Mouse (Mus musculus) liver, embryonic 15.5 days (tissue): ENCODE measurements around the gene Cmss1. TPM values are rescaled to one million over a fixed set of nuclear protein-coding genes. Genes with fewer than 3 reads are reported as not detected.

Experiments
- ATAC-seq: fragments of 200-750 bp; cut with Nextera tagmentation; 2 replicates; pipeline ENCODE4 v1.8.0; 2017; ENCODE audit warnings: moderate number of reproducible peaks, mild to moderate bottlenecking, moderate library complexity; ENCODE audit not compliant: insufficient read depth
- H3K27ac ChIP-seq: fragments of 300-500 bp; sonication (generic); replicated peaks from 2 replicates; pipeline ENCODE4 v1.5.1; 2015; ENCODE audit warnings: mild to moderate bottlenecking, inconsistent platforms
- H3K27me3 ChIP-seq: fragments of 300-500 bp; sonication (generic); 2 replicates; pipeline ENCODE4 v1.6.1; 2015; ENCODE audit warnings: mild to moderate bottlenecking, inconsistent platforms
- H3K36me3 ChIP-seq: fragments of 300-500 bp; sonication (generic); replicated peaks from 2 replicates; pipeline ENCODE4 v1.6.1; 2015; ENCODE audit warnings: moderate library complexity, mild to moderate bottlenecking, inconsistent platforms
- H3K4me1 ChIP-seq: fragments of 300-500 bp; sonication (generic); replicated peaks from 2 replicates; pipeline ENCODE4 v1.6.1; 2015; ENCODE audit warnings: inconsistent platforms
- H3K4me2 ChIP-seq: fragments of 300-500 bp; sonication (generic); 2 replicates; pipeline ENCODE4 v1.6.1; 2015; ENCODE audit warnings: moderate library complexity, mild to moderate bottlenecking, inconsistent platforms
- H3K4me3 ChIP-seq: fragments of 300-500 bp; sonication (generic); replicated peaks from 2 replicates; pipeline ENCODE4 v1.5.1; 2015; ENCODE audit warnings: mild to moderate bottlenecking, inconsistent platforms
- H3K9ac ChIP-seq: fragments of 300-500 bp; sonication (generic); 2 replicates; pipeline ENCODE4 v1.6.1; 2015; ENCODE audit warnings: moderate library complexity, mild to moderate bottlenecking, inconsistent platforms
- H3K9me3 ChIP-seq: fragments of 300-500 bp; sonication (generic); replicated peaks from 2 replicates; pipeline ENCODE4 v1.6.1; 2016; ENCODE audit warnings: inconsistent platforms
- WGBS: fragments of 180-500 bp; shearing (Covaris S2); methylation state at CpG from one replicate; pipeline ENCODE4 v1.1.7; 2015; ENCODE audit warnings: mixed read lengths; ENCODE audit not compliant: insufficient replicate concordance; 5-methylcytosine and 5-hydroxymethylcytosine counted together
- polyA plus RNA-seq: library from polyadenylated mRNA; unstranded; fragments of >200 nt; fragmentation: Nextera tagmentation; extraction: Ambion mirVana; gene quantifications from 2 replicates; pipeline ENCODE4 v1.2.1, GENCODE M21; 2015

Gene Cmss1
- polyA plus RNA-seq, 1 experiment from 2014 or later = 22.7 TPM

DNA sequence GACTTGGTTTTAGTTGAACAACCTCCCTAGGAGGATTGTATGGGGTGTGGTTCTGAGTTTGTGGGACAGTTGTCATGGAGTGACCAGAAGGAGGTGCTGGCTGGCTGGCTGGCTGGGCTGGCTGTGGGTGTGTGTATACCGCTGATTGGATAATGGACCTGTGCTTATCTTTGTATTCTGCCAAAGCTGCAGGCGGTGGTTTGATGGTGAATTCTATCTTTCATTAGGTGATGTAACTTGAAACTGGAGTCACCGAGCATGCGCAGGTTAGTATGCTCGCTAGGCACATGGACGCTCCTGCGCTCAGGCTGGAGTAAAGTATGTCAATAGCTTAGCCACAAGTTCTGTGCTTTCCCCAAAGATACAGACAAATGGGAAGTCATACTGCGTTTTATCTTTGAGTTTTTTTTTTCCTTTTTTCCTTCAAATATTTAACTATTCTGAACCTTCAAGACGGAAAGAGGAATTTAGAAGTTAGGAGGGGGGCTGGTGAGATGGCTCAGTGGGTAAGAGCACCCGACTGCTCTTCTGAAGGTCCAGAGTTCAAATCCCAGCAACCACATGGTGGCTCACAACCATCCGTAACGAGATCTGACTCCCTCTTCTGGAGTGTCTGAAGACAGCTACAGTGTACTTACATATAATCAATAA, 327.6 kb downstream of the Cmss1 start:
- Histone ChIP-seq H3K36me3 (no peaks in the 10 kb centered on the region), H3K9ac (no peak overlapping the region), H3K4me2 (no peak overlapping the region), H3K4me3 (no peak overlapping the region), H3K27ac (no peak overlapping the region), H3K4me1 (no peaks in the 10 kb centered on the region), H3K9me3 (no peaks in the 10 kb centered on the region), H3K27me3 (no peaks in the 10 kb centered on the region)
- no peak for ATAC-seq
- 60% methylated on average over 11 of the region's 12 CpGs for WGBS

DNA sequence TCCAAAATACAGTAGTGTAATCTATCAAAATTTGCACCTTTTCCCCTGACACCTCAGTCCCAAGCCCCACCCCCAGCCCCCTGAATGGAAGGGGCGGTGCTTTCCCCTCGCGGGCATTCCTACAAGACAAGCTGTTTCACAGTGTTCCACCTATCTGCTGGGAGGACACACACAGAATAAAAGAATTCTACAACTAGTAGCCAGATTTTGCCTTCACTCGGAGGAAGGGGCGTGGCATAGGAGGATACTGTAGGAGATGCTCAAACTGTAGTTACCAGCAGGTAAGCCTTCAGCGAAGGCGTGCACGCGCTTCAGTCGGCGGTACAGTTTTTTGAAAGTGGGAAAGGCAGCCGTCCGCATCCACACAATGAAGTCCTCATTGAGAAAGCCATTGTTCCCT, 336.9 kb downstream of the Cmss1 start:
- H3K36me3 ChIP-seq = no peaks in the 10 kb centered on the region
- H3K27ac ChIP-seq = no peak overlapping the region
- WGBS = 79% methylated on average over 13 of the region's 13 CpGs
- H3K27me3 ChIP-seq = no peaks in the 10 kb centered on the region
- no peak overlapping the region for H3K4me2 ChIP-seq
- ATAC-seq = no peak
- H3K4me1 ChIP-seq = no peaks in the 10 kb centered on the region
- no peaks in the 10 kb centered on the region; the same call in 1 of the 2 replicates for H3K9me3 ChIP-seq
- H3K9ac ChIP-seq = no peak overlapping the region
- H3K4me3 ChIP-seq = no peak overlapping the region

DNA sequence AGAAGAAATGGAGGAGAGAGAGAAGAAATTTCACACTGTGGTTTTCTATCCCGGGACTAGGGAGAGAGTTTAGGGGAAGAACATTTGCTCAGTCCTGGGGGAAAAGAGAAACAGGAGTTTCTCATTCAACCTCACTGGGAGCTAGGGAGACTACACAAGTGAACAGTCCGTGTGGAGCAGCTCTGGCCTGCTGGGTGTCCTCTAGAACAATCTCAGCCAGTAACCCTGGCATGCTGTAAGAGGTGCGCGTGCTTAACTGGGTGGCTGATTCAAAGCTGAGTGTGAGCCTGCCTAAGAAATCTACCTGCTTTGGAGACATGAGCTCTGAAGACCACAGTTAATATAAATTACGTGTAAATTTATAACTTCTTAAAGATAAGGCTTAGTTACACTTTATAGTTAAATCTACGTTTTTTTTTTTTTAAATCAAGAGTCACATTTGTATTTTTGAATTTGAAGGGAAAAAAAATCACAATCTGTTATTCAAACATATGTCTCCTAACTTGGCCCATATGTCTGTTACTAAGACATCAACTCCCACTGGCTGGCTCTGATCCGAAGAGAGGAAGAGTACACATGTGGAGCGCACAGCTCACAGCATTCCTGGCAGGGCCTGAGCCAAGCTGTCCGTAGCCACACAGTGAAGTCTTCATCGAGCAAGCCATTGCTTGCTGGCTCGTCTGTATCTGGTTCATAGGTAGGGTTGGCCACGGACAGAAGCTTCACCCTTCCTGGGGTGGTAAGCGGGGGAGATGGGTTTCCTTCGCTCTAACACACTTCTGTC, 338.4 kb downstream of the Cmss1 start:
- Histone ChIP-seq H3K4me2 (no peak overlapping the region), H3K27me3 (no peaks in the 10 kb centered on the region), H3K4me1 (no peaks in the 10 kb centered on the region), H3K36me3 (no peaks in the 10 kb centered on the region), H3K9ac (no peak overlapping the region), H3K27ac (no peak overlapping the region), H3K9me3 (no peaks in the 10 kb centered on the region; the same call in 1 of the 2 replicates), H3K4me3 (no peak overlapping the region)
- 72% methylated on average over 14 of the region's 14 CpGs for whole genome bisulfite sequencing
- ATAC-seq = no peak

DNA sequence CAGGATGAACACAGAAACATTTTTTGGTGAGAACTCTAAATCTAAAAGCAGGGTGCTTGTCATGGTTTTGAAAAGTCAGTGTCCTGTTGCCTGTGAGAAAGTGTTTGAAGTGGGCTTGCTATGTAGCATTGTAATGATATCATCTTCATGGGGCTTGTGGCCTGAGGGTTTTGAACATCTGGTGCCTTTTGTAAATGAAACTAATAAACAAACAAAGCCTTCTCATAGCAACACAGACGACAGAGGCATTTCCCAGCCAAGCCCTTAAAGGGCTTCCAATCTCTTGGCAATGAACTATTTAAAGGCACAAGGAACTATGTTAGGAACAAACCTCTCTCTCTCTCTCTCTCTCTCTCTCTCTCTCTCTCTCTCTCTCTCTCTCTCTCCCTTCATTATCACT, 339.6 kb downstream of the Cmss1 start:
- 7% methylated on average over 1 of the region's 1 CpGs for WGBS
- no peaks in the 10 kb centered on the region; the same call in 1 of the 2 replicates for H3K9me3 ChIP-seq
- no peaks in the 10 kb centered on the region for H3K36me3 ChIP-seq
- H3K9ac ChIP-seq = no peak overlapping the region
- ATAC-seq = no peak
- H3K27me3 ChIP-seq = no peaks in the 10 kb centered on the region
- H3K27ac ChIP-seq = no peak overlapping the region
- no peak overlapping the region for H3K4me3 ChIP-seq
- no peak overlapping the region for H3K4me2 ChIP-seq
- H3K4me1 ChIP-seq = no peaks in the 10 kb centered on the region

DNA sequence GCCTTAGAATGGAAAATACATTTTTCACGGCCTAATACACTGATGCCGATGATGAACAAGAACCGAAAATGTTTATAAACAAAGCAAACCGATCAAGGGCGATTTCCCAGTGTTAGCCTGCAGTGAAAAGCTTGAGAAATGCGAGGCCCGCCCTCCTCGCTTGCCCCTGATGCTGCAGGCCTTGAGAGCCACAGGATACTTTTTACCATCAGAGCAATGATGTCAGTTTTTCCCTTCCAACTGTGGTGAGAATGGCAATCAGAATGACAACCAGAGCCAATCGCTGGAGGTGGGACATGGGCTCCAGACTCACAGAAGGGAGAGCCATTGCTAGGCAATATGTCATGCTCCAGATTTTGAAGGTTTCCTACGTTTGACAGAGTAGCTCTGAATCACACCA, 346.5 kb downstream of the Cmss1 start:
- H3K4me1 ChIP-seq = no peaks in the 10 kb centered on the region
- no peak overlapping the region for H3K27ac ChIP-seq
- WGBS = 65% methylated on average over 10 of the region's 10 CpGs
- H3K27me3 ChIP-seq = no peaks in the 10 kb centered on the region
- H3K36me3 ChIP-seq = no peaks in the 10 kb centered on the region
- no peak for ATAC-seq
- no peak overlapping the region for H3K4me2 ChIP-seq
- no peak overlapping the region for H3K4me3 ChIP-seq
- no peaks in the 10 kb centered on the region for H3K9me3 ChIP-seq
- H3K9ac ChIP-seq = no peak overlapping the region

DNA sequence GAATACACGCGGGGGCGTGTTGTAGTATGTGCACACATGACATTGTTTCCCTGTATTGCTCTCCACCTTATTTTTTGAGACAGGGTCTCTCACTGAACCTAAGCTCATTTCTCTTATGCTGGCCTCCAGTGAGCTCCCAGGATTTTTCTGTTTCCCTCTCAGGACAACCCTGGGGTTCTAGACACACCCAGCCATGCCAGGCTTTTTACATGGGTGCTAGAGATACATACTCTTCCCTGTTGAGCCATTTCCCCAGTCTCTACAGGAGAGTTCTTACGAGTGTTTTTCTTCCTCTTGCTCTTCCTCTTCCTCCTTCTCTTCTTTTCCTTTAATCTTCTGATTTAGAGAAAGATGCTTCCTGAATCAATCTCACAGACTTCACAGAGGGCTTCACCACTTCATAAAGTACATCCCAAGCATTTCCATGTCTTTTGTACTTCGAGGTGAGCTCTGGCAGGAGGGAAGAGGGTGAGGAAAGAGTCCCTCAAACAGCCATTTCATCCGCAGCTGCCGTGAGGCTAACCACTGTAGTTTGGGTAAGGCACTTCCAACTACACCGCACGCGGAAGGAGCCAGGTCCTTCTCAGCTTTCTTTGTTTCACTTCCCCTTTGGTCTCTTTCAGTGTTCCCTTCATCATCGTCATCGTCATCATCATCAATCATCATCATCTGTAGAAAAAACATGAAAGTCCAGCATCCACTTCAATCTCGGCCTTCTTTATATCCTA, 347.1 kb downstream of the Cmss1 start:
- Histone ChIP-seq H3K9me3 (no peaks in the 10 kb centered on the region), H3K4me1 (no peaks in the 10 kb centered on the region), H3K4me2 (no peak overlapping the region), H3K4me3 (no peak overlapping the region), H3K36me3 (no peaks in the 10 kb centered on the region), H3K9ac (no peak overlapping the region), H3K27me3 (no peaks in the 10 kb centered on the region), H3K27ac (no peak overlapping the region)
- 70% methylated on average over 13 of the region's 13 CpGs for WGBS
- no peak for ATAC-seq

Other genes with a start within 250 kb of the Cmss1 start
- gene Col8a1, start 147.9 kb upstream of the Cmss1 start, polyA plus RNA-seq = 0.18 and 0.20 TPM in 2 replicates